Mouse (Mus musculus) right cerebral cortex, postnatal 14 days (tissue): ENCODE data around the gene Eno2.

Experiments used
- DNase-seq: peaks from one replicate; pipeline ENCODE4 v3.0.0; 2022

Gene Eno2

DNA sequence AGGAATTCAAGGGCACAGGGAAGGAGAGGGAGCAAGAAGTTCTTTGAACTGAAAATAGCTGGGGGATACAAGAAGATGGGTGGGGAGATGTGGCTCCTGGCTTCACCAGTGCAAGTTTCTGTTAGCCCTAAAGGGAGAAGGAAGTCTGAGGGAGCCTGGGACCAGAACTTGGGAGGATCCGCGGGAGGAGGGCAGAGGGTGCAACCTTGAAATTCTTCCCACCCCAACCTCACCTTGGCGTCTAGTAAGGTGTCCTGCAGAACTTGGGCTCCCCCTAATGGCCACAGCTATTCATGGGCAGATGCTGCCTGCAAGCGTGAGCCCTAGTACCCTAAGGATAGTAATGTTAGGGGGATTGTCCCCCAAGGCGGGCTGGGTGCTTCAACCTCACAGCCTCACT is 10.2 kb downstream of the Eno2 start:
- DNase-seq = peak; percentile 82

DNA sequence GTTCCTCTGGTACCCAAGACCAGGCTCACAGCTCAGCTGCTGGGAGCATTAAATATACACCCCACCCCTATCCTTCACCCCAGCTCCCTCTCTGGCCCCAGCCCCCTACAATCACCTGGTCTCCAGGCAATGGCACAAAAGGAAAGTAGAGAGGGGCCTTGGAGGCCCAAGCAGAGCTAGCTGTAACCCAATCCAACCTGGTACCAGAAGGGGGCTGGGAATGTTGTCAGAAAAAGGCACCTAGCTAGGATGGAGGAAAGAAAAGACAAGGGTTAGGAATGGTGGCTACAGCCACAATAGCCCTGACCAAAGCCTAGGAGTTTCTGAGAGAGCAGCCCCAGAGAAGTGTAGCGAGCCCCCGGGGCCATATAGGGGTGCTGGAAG is 10.6 kb downstream of the Eno2 start:
- DNase-seq = no peak

DNA sequence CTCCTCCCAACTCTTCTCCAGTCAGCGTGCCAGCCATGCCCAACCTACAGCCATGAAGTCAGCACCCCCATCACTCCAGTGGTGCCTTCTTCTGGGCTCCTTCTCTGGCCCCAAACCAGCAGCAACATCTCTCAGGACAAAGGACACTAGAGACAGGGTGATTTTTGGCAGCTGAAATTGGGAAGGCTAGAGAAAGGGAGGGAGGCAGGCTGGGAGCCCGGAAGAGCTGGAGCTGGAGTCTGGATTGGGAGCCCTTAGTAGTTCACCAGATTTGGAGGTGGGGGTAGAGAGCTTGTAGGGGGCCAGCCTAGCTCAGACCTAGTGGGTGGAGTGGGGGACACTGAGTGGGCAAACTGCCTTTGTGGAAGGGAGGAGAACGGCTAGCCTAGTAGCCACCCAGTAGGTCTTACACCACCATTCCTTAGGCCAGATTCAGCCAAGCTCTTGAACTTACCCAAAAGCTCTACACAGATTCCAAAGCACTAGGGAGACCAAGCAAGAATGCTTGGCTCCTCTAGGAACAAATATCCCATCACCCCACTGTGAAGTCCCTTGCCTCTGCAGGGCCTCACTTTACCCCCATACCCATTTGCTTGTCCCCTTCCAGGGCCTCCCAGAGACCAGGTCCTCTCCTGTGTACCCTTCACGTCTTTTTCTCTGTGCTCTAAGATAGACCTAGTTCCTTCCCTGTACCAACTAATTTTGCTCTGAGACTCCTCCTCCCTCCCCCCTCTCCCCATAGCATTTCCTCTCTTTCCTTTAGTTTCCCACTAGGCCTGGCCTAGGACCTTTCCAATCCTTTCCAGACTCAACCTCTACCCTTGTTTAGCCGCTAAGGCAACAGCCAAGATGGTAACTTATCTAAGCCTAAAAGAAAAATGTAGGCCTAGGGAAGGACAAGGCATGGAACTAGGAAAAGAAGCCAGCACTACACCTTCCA is 11.3 kb downstream of the Eno2 start:
- DNase-seq = no peak

DNA sequence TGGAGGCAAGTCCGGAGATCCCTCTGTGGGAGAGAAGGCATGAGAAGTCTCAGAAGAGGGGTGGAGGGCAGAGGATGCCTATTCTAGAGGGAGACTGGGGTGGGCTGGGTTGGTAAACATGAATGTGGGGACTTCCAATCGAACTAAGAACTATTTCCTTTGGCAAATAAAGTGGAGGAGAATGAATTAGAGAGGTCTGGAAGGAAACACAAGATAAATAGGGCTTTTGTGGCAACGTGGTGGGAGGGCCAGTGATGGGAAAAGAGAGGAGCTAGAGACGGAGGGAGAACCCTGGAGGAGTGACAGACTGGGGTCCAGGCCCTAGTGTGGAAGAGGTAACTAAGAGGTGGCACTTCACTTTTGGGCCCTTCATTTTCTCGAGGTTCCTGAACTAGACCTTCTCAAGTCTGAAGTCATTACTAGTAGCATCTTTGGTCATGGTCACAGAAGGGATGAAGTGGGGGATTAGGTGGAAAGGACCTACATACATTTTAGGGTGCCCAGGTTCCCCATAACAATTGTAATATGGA is 12.1 kb downstream of the Eno2 start:
- DNase-seq = no peak

DNA sequence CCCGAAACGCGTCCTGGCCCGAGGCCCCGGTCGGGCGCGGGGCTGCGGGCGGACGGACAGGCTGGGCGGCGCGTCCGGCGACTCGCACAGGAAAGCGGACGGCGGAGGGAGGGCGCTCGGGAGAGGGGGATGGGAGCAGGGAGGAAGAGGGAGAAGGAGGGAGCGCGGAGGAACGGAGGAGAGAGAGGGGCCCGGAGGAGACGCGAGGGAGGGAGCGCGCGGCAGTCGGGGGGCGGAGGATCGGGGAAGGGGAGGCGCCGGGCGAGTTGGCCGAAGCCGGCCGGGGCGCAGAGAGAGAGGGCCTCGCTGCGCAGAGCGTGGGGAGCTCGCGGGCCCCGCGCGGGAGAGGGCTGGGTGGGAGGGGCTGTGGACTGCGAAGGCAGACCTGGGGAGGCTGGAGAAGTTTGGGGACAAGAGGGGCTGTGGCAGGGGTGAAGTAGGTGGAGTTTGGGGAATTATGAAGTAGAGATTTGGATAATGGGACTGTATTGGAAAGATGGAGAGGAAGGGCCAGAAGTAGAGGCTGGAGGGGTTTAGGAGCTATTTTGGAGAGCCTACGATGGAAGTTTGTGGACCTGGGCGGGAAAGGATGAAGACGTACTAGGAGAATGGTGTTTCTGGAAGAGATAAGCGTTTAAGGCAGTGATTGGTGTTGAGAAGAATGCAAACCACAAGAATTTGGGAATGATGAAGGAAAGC is 12.7 kb downstream of the Eno2 start:
- peak; percentile 85 for DNase-seq

DNA sequence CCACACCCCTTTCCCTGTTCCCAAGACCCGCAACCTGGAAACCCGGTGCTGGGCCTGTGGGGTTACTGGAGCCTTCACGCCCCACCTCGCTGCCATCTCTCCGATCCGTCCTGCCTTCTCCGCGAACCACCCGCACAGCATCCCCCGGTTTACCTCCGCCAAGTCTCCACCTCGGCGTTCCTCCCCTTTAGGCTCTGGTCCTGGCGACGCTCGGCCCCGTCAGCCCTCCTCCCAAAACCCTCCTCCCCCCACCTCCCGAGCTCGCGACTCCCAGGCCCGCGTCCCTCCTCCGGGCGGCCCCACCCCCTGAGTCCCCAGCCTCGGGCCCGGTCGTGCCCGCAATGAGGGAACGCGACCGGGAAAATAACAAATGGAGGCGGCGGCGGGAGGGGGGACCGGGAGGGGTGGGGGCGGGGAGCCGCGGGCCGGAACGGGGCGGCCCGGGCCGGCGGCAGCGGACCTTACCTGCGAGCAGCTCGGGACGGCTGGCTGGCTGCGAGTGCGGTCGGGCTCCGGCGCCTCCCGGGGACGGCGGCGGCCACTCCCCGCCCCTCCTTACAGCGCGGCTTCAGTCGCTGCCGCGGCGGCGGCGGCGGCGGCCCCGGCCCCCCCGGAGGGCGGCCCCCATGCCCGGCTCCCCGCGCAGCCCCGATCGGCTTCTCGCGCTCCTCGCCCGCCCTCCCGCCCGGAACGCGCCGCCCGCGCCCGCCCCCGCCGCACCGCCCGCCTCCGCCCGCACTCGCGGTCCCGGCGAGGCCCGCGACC is 13.5 kb downstream of the Eno2 start, which contains the start of the genes Gm45234 and Atn1:
Gene Gm45234, minus strand, starts transcription at position 191 of the 765 bp plus-strand sequence.
Gene Atn1, minus strand, starts transcription at position 694 of the 765 bp plus-strand sequence.
- DNase-seq = peak; percentile 64

DNA sequence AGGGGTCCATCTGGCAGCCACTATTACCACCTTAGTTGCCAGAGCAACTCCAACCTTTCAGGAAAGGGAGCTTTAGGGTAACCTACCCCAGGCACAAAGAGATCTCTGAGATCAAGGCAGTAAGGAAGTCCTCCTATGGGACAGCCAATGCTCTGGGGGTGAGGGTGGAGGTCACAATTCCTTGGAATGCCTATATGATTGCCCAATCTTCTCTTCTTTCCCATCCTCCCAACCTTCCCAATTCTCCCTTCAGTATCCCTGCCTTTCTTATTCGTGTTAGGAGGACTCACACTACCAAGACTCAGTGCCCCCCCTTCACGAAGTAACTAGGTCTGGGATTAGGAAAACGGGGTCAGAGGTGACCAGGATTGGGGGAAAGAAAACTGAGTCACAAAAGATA is 14.2 kb downstream of the Eno2 start:
- DNase-seq = no peak

DNA sequence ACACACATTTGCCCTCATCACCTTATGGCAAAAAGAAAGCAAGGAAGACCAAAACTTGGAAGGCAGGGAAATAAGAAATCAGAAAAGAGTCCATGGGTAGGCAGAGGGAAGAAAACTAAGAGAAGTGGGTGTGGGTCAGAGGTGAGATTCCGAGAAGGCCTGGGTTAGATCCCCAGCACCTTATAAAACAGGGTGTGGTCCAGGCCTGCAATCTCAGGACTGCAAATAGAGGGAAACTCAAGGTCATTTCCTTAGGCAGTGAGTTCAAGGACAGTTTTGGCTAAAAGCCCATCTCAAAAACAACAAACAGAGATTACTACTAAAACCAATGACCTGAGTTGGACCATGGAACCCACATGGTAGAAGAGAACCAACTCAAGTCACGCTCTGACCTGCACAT is 15.6 kb downstream of the Eno2 start:
- DNase-seq = no peak

DNA sequence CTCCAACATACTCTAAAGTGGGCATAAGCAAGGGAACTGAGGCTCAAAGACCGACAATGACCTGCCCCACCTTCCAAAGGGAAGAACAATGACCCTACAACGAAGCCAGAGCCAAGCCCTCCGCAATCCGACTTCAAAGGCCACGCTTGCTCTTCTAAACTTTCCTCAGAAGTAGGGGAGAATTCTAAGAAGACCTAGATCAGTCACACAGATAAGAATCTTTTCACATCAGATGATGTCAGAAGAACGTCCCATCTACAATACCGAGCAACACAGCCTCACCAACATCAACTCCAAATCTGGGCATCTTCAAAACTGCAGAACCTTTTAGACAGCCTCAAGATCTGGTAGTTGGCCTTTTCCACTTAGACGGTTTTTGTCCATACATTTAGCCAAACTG is 19.1 kb downstream of the Eno2 start:
- DNase-seq = no peak

DNA sequence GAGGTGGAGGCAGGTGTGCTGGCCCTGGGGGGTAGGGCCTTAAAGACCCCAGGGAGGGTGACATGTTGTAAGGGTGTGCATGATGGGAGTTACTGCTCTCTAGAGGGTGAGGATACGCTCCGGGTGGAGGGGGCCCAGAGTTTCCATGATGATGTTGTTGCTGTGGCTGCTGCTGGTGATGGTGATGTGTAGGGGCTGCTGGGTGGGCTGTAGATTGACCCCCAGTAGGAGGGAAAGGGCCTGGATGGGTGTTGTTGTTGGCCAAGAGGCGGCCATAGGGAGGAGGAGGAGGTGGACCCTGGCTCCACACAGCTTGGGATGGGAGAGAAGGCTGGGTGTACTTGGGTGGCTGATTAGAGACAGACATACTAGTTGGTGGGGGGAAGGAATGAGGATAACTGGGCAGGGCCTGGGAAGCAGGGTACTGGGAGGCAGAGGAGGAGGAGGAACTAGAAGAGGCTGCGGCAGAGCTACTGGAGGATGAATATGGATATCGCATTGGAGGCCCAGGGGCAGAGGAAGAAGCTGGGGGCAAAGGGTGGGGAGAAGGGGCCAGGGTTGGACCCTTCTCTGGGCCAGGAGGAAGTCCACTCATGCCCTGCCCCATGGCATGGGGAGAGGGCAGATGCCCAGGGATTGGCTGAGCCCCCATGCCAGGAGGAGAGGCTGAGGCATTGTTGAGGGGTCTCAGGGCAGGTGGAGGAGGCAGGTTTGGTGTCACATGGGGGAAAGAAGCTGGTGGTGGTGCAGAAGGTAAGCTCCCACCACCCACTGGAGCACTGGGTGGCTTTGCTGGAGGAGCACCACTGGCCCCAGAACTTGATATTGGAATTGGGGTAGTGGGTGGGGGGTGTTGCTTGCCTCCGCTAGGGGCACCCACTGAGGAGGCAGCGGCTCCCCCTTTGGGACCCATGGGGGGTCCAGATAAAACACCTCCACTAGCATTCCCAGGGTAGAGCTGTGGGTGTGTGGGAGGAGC is 22.5 kb downstream of the Eno2 start:
- DNase-seq = no peak

DNA sequence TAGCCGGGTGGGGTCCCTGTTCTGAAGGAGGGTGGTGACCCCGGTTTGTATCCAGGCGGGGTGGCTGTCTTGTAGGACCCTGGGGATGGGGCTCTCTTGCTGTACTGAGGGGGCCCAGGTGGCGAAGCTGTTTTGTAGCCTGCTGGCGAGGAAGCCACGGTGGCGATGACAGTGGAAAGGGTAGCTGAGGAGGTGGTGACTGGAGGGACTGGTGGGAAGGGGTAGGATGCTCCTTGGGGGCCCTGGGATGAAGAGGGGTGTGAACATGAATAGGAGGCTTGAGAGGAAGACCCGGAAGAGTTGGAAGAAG is 23.2 kb downstream of the Eno2 start:
- DNase-seq = no peak

DNA sequence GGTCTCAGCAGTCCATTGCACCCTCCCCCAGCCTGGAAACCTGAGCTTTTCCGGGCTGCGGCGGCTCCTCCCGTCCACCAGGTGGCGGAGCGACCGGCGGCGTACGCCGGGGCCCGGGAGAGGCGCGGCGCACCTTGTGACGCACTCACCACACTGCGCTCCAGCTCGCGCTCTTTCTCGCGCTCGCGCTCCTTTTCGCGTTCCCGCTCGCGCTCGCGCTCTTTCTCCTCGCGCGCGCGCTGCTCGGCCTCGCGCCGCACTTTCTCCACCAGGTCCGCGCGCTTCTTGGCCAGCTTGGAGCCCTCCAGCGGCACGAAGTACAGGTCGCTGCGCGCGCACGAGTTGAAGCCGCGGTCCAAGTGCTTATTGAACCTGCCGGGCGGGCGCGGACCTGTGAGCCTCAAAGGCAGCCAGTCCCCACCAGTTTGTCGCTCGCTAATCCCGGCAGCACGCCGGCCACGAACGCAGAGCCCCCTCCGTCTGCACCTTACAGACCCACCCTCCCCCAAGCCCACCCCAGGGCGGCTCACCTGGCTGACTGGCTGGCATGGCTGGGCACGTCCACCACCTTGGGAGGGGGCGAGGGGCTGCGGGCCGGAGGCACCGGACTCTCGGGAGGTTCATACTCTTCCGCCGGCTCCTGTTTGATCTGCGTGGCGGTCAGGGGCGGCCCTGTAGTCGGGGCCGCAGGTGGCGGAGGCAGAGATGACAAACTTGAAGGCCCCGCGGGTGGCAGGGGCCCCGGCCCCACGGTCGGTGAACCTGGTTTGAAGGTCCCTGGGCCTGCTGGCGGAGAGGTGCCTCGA is 23.8 kb downstream of the Eno2 start:
- DNase-seq = peak; percentile 95

DNA sequence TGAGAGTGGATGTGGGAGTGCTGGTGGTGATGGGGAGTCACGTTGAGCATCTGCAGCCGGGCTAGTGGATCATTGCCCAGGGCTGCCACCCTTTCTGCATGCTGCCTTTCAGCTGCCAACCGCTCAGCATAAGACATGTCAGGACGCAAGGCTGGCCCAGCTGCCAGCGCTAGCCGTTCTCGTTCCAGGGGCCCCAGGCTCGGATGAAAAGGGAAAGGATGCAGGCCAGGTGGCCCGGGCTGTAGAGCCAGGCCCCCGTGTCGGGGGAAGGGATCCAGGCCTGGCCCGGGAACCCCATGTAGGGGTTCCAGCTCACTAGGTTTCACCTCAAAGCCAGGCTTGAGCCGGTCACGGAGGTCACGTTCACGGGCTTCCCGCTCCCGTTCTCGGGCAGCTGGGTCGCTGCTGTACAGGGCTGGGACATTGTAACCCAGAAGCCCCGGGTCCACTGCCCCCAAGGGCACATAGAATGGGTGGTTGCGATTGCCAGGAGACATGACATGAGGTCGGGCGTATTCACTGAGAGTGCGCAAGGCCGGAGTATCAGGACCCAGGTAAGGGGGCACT is 24.6 kb downstream of the Eno2 start:
- DNase-seq = no peak

DNA sequence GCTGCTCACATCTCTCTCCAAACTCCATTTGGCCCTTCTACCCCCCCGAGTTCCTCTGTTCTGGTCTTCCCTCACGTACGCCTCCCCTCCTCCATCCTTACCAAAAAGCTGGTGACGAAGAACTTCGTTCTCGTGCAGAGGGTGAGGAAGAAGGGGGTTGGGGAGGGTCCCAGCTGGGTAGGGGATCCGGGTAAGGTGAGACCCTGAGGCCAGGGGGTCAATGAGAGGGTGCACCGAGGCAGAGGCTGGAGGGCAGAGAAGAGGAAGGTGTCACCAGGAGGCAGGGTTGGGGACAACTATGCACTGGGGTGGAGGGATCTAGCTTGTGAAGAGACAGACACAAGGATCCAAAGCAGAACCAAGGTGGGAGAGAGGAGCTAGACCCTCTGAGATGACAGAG is 25.8 kb downstream of the Eno2 start:
- no peak for DNase-seq

DNA sequence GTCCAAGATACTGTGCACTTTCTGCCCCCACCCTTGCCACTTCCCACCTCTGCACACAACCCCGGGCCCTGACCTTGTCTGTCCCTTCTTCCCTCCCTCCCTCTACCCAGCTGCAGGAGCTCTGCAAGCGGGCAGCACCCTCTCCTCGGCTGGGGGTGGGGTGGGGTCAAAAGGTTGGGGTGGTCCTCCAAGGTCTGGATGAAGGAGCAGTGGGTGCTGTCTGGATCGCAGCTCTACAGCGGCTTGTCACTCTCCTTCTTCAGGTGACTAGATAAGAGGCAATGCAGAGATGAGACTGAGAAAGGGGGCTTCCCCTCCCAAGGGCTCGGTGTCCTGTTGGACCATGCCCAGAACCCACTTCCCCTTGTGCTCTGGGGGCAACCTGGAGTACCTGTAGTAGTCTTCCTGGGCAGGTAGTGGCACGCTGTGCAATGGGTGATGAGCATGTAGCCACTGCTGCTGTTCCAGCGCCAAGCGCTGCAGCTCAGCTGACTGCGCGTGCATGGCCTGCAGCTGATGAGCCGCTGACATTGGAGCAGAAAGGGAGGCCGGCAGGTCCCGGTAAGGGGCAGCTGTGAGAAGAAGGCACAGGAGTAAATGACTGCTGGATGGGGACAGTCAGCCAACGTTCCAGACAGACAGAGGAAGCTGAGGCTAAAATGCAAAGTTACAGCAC is 26.5 kb downstream of the Eno2 start:
- DNase-seq = no peak

DNA sequence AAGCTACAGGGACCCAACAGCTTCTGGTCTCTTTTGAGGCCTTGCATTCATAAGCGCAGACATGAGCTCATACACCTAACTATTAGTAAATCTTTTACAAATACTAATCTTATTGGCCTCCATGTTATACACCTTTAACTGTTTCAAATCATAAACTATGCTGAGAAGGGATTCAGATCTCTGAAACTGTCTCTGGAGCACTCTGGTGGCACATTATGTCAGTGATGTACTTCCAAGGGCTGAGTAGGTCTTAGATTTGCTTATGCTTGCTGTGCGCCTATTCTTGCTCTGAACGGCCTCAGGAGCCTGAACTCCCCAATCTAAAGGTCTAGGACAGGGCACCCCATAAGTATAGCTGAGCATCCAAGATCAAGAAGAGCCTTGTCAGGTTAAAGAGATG is 27.6 kb downstream of the Eno2 start:
- no peak for DNase-seq

DNA sequence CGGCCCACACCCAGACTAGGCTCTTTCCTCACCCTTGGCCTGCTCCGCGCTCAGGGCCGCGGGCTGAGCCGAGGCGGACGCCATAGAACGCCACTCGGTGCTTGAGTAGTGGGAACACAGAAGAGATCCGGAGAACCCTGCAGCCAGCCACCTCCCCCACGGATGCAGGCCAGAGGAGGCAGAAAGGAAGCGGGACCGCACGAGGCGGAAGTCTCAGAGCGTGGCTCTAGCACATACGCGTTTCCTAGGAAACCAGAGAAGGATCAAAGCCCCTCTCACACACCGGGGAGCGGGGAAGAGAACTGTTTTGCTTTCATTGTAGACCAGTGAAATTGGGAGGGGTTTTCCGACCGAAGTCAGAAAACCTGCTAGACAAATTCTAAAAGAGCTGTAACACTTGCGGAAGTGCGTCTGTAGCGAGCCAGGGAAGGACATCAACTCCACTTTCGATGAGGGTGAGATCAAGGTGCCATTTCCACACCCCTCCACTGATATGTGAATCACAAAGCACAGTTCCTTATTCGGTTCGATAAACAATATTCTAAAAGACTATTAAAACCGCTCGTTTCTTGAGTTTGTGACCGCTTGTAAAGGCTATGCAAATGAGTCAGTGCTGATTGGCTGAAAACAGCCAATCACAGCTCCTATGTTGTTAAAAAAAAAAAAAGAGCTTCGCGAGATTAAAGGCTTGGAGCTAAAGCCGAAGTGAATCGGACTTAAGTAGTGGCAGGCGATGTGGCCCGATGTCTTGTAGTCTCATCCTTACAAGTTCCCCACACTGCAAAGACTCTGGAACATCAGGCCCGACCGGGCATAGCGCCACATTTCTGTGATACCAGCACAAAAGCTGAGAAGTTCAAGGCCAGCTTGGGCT is 28.3 kb downstream of the Eno2 start, which contains the start of gene Grcc10:
Gene Grcc10, minus strand, starts transcription at position 487 of the 874 bp plus-strand sequence.
- peak; percentile 86 for DNase-seq

DNA sequence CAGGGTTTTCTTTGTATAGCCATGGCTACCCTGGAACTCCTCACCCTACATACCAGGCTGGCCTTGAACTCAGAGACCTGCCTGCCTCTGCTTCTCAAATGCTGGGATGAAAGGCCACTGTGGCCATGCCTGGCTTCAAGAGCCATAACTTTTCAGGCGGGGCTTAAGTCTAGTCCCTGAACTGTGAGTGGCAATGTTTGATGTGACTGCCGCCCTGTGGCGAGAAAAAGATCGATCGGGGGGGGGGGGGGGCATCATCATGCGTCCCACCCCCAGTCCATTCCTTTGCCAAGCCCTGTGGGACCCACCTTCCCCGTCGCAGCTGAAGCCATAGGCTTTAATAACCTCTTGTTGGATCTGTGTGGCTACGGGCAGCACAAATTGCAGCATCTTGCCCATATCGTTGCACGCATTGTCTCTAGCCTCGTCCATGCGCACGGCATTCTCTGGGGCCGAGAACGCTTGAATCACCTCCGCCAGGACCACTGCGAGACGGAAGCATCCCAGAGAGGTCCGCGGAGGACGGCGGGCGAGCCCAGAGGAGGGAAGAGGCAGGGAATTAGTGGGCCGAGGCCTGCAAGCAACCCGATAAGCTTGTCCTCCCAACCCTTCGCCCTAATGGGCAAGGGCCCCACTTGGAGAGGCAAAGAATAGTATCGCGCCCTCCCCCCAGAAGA is 29.1 kb downstream of the Eno2 start:
- DNase-seq = peak; percentile 57
